Mouse (Mus musculus) heart, embryonic 10.5 days (tissue): Measurements from ENCODE around the gene Hdlbp. TPM values are rescaled to one million over a fixed set of nuclear protein-coding genes. Genes with fewer than 3 reads are reported as not detected.

Experiments
- polyA plus RNA-seq: library from polyadenylated mRNA; unstranded; fragments of >200 nt; fragmentation: Nextera tagmentation; extraction: Ambion mirVana; gene quantifications from 2 replicates; pipeline ENCODE4 v1.2.1, GENCODE M21; 2016

The Hdlbp gene
- polyA plus RNA-seq, 1 experiment from 2014 or later: 141 TPM

Other genes starting within 250 kb of the Hdlbp start
- gene Sned1, start 243.0 kb downstream of the Hdlbp start, polyA plus RNA-seq: 3.0 and 5.5 TPM in 2 replicates
- gene Mterf4, start 172.9 kb downstream of the Hdlbp start, polyA plus RNA-seq: 21.7 and 27.9 TPM in 2 replicates
- gene Ppp1r7, start 136.0 kb downstream of the Hdlbp start, polyA plus RNA-seq: 60.5 and 68.1 TPM in 2 replicates
- gene Pask, start 135.3 kb downstream of the Hdlbp start, polyA plus RNA-seq: 11.9 and 15.0 TPM in 2 replicates
- gene Ano7, start 104.9 kb downstream of the Hdlbp start, polyA plus RNA-seq: 1.1 and 1.3 TPM in 2 replicates
- gene Farp2, start 33.3 kb upstream of the Hdlbp start, polyA plus RNA-seq: 4.1 and 4.6 TPM in 2 replicates
- 144 and 161 TPM in 2 replicates for gene Stk25, start 179.8 kb upstream of the Hdlbp start, polyA plus RNA-seq
- gene Bok, start 206.8 kb upstream of the Hdlbp start, polyA plus RNA-seq: 45.7 and 54.9 TPM in 2 replicates